Mouse (Mus musculus) lung, embryonic 14.5 days (tissue): Measurements from ENCODE around the gene Gm28038. TPM values are rescaled to one million over a fixed set of nuclear protein-coding genes. Genes with fewer than 3 reads are reported as not detected.

Source experiments
- ATAC-seq: fragments of 200-750 bp; cut with Nextera tagmentation; 2 replicates; pipeline ENCODE4 v1.8.0; 2017; ENCODE audit warnings: mild to moderate bottlenecking, moderate TSS enrichment, moderate library complexity; ENCODE audit not compliant: insufficient read depth
- DNase-seq: peaks from one replicate; pipeline ENCODE4 v3.0.0-alpha.2; 2015
- H3K27ac ChIP-seq: fragments of 300-500 bp; sonication (generic); 2 replicates; pipeline ENCODE4 v1.5.1; 2014; ENCODE audit warnings: low read depth, mild to moderate bottlenecking, moderate library complexity
- H3K27me3 ChIP-seq: fragments of 300-500 bp; sonication (generic); 2 replicates; pipeline ENCODE4 v1.6.1; 2014; ENCODE audit warnings: low read length, control low read depth; ENCODE audit not compliant: insufficient read depth
- H3K36me3 ChIP-seq: fragments of 300-500 bp; sonication (generic); 2 replicates; pipeline ENCODE4 v1.6.1; 2014; ENCODE audit warnings: control low read depth; ENCODE audit not compliant: insufficient read depth
- H3K4me1 ChIP-seq: fragments of 300-500 bp; sonication (generic); 2 replicates; pipeline ENCODE4 v1.6.1; 2014; ENCODE audit warnings: antibody characterized with exemption, control low read depth; ENCODE audit not compliant: insufficient read depth
- H3K4me2 ChIP-seq: fragments of 300-500 bp; sonication (generic); 2 replicates; pipeline ENCODE4 v1.6.1; 2014; ENCODE audit warnings: mild to moderate bottlenecking
- H3K4me3 ChIP-seq: fragments of 300-500 bp; sonication (generic); 2 replicates; pipeline ENCODE4 v1.5.1; 2014; ENCODE audit warnings: low read depth, low read length
- H3K9ac ChIP-seq: fragments of 300-500 bp; sonication (generic); 2 replicates; pipeline ENCODE4 v1.6.1; 2014
- H3K9me3 ChIP-seq: fragments of 300-500 bp; sonication (generic); 2 replicates; pipeline ENCODE4 v1.6.1; 2016; ENCODE audit warnings: low read depth, low read length, control low read depth
- CTCF ChIP-seq: IDR thresholded peaks from 2 replicates; pipeline ENCODE4 v1.5.1; 2016; ENCODE audit warnings: antibody characterized with exemption, low read depth
- WGBS: fragments of 180-500 bp; shearing (Covaris S2); extraction: QIAGEN DNeasy Blood & Tissue Kit; methylation state at CpG from one replicate; pipeline ENCODE4 v1.1.7; 2014; 5-methylcytosine and 5-hydroxymethylcytosine counted together
- polyA plus RNA-seq: library from polyadenylated mRNA; unstranded; fragments of >200 nt; fragmentation: Nextera tagmentation; extraction: Ambion mirVana; gene quantifications from 2 replicates; pipeline ENCODE4 v1.2.1, GENCODE M21; 2014

The Gm28038 gene
- polyA plus RNA-seq, 1 experiment from 2014 or later = not detected

- Histone ChIP-seq H3K9me3 (no peaks in the 10 kb centered on the region), H3K27ac (0 out of 2 replicates have a peak overlapping the region, but pooled peaks have one; percentile 30), H3K27me3 (no peaks in the 10 kb centered on the region), H3K36me3 (peaks cover 3% of the 10 kb centered on the region; the same call in 1 of the 2 replicates), H3K9ac (peak overlapping the region; percentile 85), H3K4me2 (peak overlapping the region; percentile 96), H3K4me3 (peak overlapping the region; percentile 91), H3K4me1 (peaks cover 15% of the 10 kb centered on the region)
- TF ChIP-seq CTCF = no peak
- ATAC-seq = peak; percentile 65
- WGBS = 11% methylated on average over 38 of the region's 38 CpGs
- no peak for DNase-seq
Observed at GRCm38 (mm10) chr2:30285416-30286181, 4.8 kb downstream of the Gm28038 start.

- peak within 1 kb of the TSS; percentile 91 for H3K4me3 ChIP-seq
Observed at GRCm38 (mm10) chr2:30286192-30287026, 5.6 kb downstream of the Gm28038 start, which contains the start of the genes Dolk and Nup188. Gene Dolk, minus strand, starts transcription at chr2:30286334. Gene Nup188, plus strand, starts transcription at chr2:30286397.

GRCm38 (mm10) chr2:30287027-30287373 lies 6.2 kb downstream of the Gm28038 start:
- no peak overlapping the region; the same call in 1 of the 2 replicates for H3K27ac ChIP-seq
- peak; percentile 44; the same call in 1 of the 2 replicates for ATAC-seq
- WGBS = under 1% methylated on average over 10 of the region's 10 CpGs

More at GRCm38 (mm10) chr2:30286192-30287026, 5.6 kb downstream of the Gm28038 start, which contains the start of the genes Dolk and Nup188:
- Histone ChIP-seq H3K4me1 (peaks cover 15% of the 10 kb centered on the region), H3K36me3 (peaks cover 5% of the 10 kb centered on the region; the same call in 1 of the 2 replicates), H3K27ac (peak within 1 kb of the TSS; percentile 76; the same call in 1 of the 2 replicates), H3K9me3 (no peaks in the 10 kb centered on the region), H3K4me2 (peak within 1 kb of the TSS; percentile 96), H3K9ac (peak within 1 kb of the TSS; percentile 85), H3K27me3 (no peaks in the 10 kb centered on the region)
- DNase-seq (peak; percentile 98), ATAC-seq (peak; percentile 93)
- TF ChIP-seq CTCF = no peak
- WGBS = 0% methylated on average over 63 of the region's 68 CpGs

GRCm38 (mm10) chr2:30299525-30299924 lies 18.7 kb downstream of the Gm28038 start:
- Histone ChIP-seq H3K27me3 (no peaks in the 10 kb centered on the region), H3K4me1 (no peaks in the 10 kb centered on the region), H3K4me3 (no peak overlapping the region), H3K27ac (no peak overlapping the region), H3K9me3 (no peaks in the 10 kb centered on the region), H3K9ac (no peak overlapping the region), H3K36me3 (peaks cover 68% of the 10 kb centered on the region), H3K4me2 (no peak overlapping the region)
- TF ChIP-seq CTCF = peak; percentile 26
- DNase-seq (peak; percentile 25), ATAC-seq (no peak)
- 69% methylated on average over 3 of the region's 3 CpGs for WGBS

More at GRCm38 (mm10) chr2:30287027-30287373, 6.2 kb downstream of the Gm28038 start:
- Histone ChIP-seq H3K9me3 (no peaks in the 10 kb centered on the region), H3K36me3 (peaks cover 8% of the 10 kb centered on the region; the same call in 1 of the 2 replicates), H3K4me3 (peak overlapping the region; percentile 91), H3K9ac (peak overlapping the region; percentile 85), H3K27me3 (no peaks in the 10 kb centered on the region), H3K4me2 (peak overlapping the region; percentile 53), H3K4me1 (peaks cover 15% of the 10 kb centered on the region)
- peak; percentile 7; the same call in 1 of the 2 replicates for TF ChIP-seq CTCF
- DNase-seq = peak; percentile 69

- Histone ChIP-seq H3K4me3 (no peak overlapping the region), H3K27ac (no peak overlapping the region), H3K4me1 (no peaks in the 10 kb centered on the region), H3K4me2 (no peak overlapping the region), H3K9ac (no peak overlapping the region), H3K27me3 (no peaks in the 10 kb centered on the region), H3K36me3 (peaks cover 72% of the 10 kb centered on the region), H3K9me3 (no peaks in the 10 kb centered on the region)
- ATAC-seq = no peak
- no peak for DNase-seq
- 85% methylated on average over 5 of the region's 5 CpGs for whole genome bisulfite sequencing
- TF ChIP-seq CTCF = no peak
Observed at GRCm38 (mm10) chr2:30299966-30300365, 19.1 kb downstream of the Gm28038 start.

GRCm38 (mm10) chr2:30306087-30306486 lies 25.2 kb downstream of the Gm28038 start:
- 89% methylated on average over 7 of the region's 7 CpGs for WGBS
- peaks cover 97% of the 10 kb centered on the region for H3K36me3 ChIP-seq

More at GRCm38 (mm10) chr2:30306087-30306486, 25.2 kb downstream of the Gm28038 start:
- Histone ChIP-seq H3K27me3 (no peaks in the 10 kb centered on the region), H3K9me3 (no peaks in the 10 kb centered on the region), H3K4me1 (no peaks in the 10 kb centered on the region), H3K4me2 (no peak overlapping the region), H3K9ac (no peak overlapping the region), H3K27ac (no peak overlapping the region), H3K4me3 (no peak overlapping the region)
- no peak for DNase-seq
- no peak for ATAC-seq
- TF ChIP-seq CTCF = no peak
